Mouse (Mus musculus) MN1 (cell line): Measurements from ENCODE around the gene Colq.

Source experiments
- DNase-seq: peaks from one replicate; pipeline ENCODE4 v3.0.0-alpha.2; 2016; ENCODE audit warnings: low spot score

Gene Colq

GRCm38 (mm10) chr14:31525040-31525810 is 65.9 kb downstream of the Colq start:
- DNase-seq, result no peak

GRCm38 (mm10) chr14:31521318-31521717 is 69.8 kb downstream of the Colq start:
- DNase-seq, result no peak

- DNase-seq, result peak; percentile 52
Measured at GRCm38 (mm10) chr14:31519165-31519564, 72.0 kb downstream of the Colq start.

GRCm38 (mm10) chr14:31515895-31516294 is 75.2 kb downstream of the Colq start:
- no peak for DNase-seq

GRCm38 (mm10) chr14:31510322-31510721 is 80.8 kb downstream of the Colq start:
- no peak for DNase-seq

- DNase-seq, result peak; percentile 65
Measured at GRCm38 (mm10) chr14:31509911-31510310, 81.2 kb downstream of the Colq start.

GRCm38 (mm10) chr14:31506456-31506855 is 84.7 kb downstream of the Colq start:
- no peak for DNase-seq

GRCm38 (mm10) chr14:31503406-31503805 is 87.7 kb downstream of the Colq start:
- peak; percentile 34 for DNase-seq

- no peak for DNase-seq
Measured at GRCm38 (mm10) chr14:31499526-31499925, 91.6 kb downstream of the Colq start.

GRCm38 (mm10) chr14:31496241-31496646 is 94.9 kb downstream of the Colq start:
- peak; percentile 73 for DNase-seq

- DNase-seq, result no peak
Measured at GRCm38 (mm10) chr14:31495538-31495937, 95.6 kb downstream of the Colq start.

GRCm38 (mm10) chr14:31494975-31495455 is 96.1 kb downstream of the Colq start, which contains the start of gene Mettl6:
Gene Mettl6, minus strand, starts transcription at chr14:31495040.
- peak; percentile 91 for DNase-seq

- DNase-seq, result peak; percentile 76
Measured at GRCm38 (mm10) chr14:31494349-31494974, 96.7 kb downstream of the Colq start, which contains the start of gene Eaf1. Gene Eaf1, plus strand, starts transcription at chr14:31494399.

- peak; percentile 21 for DNase-seq
Measured at GRCm38 (mm10) chr14:31493901-31494300, 97.2 kb downstream of the Colq start.

- no peak for DNase-seq
Measured at GRCm38 (mm10) chr14:31488055-31488454, 103.1 kb downstream of the Colq start.

GRCm38 (mm10) chr14:31486465-31486864 is 104.7 kb downstream of the Colq start:
- DNase-seq, result no peak

- DNase-seq, result no peak
Measured at GRCm38 (mm10) chr14:31482417-31482816, 108.7 kb downstream of the Colq start.

GRCm38 (mm10) chr14:31473297-31473696 is 117.8 kb downstream of the Colq start:
- no peak for DNase-seq
